Mouse (Mus musculus): ENCODE results near the gene Mthfd1.

Mthfd1 gene

DNA sequence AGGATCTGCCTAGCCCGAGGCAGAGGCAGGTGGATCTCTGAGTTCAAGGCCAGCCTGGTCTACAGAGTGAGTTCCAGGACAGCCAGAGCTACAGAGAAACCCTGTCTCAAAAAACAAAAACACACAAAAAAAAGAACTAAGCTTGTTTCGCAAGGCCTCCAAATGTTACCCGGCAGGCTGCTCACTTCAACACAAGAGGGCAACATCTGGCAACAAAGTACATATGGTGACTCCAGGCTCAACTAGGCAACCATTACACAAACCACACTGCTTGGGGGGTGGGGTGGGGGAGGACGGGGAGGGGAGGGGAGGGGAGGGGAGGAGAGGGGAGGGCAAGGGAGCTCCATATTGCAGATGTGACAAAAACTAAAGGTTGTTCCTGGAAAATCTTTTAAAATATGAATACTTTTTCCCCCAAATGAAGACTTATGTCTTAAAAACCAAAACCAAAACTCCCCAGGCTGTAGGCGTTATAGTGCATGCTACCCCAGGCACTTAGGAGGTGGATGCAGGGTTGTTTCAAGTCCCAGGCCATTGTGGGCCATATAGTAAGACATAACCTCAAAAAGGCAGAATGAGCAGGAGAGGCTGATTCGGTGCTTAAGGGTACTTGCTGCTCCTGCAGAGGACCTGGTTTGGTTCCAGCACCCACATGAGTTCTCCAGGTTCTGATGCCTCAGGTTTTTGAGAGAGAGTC lies 90.8 kb downstream of the Mthfd1 start:
- DNase-seq (ENCODE audit: low spot score in 2 of 2), result no peak

DNA sequence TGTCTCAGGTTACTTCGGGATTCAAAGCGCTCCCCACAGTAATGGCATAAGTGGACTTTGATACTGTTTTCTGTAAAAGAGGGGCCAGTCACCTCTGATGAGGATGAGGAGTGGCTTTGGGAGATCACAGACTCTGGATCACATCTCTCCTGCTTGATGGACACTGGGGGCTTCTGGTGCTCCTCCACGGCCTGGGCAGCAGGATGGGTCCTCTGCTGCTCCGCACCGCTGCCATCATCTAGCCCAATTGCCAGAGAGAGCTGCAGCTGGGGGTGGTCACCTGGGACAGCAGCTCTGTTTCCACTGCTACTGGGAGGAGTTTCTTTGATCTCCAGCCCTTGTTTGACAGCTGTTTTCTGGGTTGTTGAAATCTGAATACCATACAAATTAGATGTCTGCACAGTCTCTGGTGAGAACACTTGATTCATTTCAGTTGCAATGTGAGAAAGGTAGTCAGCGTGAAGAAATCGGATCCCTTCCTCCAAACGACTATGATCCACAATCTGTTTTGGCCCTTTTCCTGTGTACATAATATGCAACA lies 94.7 kb downstream of the Mthfd1 start:
- DNase-seq (ENCODE audit: low spot score in 2 of 2), result no peak

DNA sequence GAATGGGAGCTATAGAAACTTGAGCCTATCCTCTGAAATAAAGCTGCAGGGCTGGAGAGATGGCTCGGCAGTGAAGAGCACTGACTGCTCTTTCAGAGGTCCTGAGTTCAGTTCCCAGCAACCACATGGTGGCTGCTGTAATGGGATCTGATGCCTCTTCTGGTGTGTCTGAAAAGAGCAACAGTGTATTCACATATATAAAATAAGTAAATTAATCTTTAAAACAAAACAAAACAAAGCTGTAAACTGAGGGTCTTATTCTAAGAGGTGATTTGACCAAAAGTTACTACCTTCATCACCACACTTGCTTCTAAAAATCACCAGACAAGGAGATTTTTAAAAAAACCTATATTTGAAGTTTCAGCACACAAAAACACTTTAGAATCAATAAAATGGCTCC lies 105.8 kb downstream of the Mthfd1 start:
- no peak for DNase-seq (ENCODE audit: low spot score in 2 of 2)

DNA sequence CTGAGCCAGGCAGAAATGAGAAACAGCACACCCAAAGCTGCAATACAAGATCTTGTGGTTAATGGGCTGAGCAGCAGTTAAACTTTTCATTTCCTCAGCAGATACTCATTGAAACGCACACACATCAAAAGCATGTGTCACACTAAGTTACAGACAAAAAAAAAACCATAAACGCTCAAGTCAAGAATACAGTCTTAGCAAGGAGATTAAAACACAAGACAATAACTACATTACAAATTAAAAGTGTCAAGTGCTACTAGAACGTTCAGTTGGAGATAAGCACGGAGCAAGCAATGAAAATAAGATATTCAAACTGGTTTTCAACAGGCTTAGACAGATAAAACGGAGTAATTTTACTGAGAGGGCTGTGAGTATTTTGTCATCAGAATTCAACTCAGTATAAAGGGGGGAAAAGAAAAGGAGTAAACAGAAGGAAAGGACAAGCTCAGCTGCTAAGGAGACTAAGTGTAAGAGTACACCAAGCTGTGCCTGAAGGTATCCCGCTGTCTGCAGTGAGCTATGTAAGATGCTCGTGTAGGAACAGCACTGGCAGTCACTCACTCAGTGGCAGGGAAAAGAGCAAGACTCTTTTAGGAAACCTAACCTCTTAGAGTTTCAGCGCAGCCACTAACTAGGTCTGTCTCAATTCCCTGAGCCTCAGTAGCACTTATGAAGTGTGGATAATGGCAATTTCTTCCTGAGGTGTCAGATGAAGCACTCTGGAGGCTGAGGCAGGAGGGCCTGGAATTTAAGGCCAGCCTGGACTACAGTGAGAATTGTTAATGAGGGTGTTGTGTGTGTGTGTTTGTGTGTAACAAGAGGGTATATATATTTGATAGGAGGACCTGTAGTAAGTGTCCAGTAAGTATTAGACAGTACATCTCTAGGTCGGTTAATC lies 106.6 kb downstream of the Mthfd1 start:
- DNase-seq (ENCODE audit: low spot score in 2 of 2), result no peak

DNA sequence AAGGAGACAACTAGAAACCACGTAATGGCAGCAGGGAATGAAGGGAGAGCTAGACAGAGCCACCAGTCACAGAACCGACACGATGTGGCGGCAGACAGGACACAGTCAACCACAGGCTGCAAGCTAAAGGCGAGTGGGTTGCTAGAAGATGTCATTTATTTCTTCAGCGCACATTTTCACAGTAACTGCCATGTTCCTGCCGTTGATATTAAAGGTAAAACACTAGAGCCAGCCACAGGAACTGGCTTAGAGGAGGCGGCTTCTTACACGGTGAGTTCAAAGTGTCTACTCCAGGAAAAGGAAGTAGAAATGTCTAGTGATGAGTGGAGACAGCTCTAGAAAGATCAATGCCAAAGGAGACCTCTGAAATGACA lies 107.2 kb downstream of the Mthfd1 start:
- no peak for DNase-seq (ENCODE audit: low spot score in 2 of 2)

DNA sequence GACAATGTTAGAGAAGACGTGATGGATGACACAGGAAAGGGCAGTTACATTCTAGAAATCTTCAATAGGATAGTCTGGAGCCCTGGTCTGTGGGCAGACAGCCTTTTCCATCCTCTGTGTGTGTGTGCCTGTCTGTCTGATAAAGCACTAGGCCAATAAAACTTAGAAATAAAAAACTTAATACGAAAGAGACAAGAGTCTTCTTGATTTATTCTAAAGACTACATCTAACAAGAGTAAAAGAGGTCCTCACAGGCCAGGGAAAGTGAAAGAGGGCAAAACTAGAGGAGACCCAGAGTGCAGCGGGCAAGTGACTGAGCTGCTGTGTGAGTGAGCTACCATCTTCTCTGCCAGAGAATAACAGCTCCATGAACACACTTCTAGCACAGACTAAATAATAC lies 111.2 kb downstream of the Mthfd1 start:
- DNase-seq (ENCODE audit: low spot score in 2 of 2), result no peak

DNA sequence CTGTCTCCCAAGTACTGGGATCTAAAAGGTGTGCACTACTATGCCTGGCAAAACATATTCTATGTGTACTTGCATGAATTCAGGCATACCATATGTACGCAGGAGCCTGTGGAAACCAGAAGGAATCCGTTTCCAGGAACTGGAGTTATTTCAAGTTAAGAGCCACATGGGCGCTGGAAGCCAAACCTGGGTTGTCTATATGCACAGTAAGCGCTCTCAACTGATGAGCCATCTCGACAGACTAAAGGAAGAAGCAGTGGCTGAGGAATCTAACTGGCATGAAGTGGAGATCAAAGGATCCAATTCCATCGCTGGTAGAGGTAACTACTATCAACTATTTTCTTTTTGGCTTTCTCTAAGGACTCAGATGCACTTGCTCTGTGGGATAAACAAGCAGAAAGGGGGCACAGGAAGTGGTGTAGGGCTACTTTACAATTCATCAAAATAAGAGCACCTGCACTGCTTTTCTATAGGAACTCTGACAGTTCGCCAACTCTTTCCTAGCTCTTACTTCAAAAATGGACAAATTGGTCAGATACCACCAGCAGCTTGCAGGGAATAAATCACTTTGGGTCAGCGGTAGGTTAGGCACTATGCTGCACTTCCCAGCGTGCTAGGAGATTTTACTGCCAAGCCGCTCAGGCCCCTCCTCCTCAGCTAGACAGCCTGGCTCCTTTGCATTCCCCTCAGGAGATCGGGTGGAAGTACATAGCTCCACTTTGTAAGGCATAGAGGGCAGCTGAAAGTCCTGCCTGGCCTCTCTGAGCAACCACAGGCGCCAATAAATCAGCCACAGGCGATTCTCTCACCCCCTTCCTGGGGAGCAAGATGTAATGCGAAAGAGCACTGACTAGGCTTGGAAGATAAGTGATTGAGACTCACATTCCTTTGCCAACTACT lies 112.2 kb downstream of the Mthfd1 start:
- no peak for DNase-seq (ENCODE audit: low spot score in 2 of 2)

DNA sequence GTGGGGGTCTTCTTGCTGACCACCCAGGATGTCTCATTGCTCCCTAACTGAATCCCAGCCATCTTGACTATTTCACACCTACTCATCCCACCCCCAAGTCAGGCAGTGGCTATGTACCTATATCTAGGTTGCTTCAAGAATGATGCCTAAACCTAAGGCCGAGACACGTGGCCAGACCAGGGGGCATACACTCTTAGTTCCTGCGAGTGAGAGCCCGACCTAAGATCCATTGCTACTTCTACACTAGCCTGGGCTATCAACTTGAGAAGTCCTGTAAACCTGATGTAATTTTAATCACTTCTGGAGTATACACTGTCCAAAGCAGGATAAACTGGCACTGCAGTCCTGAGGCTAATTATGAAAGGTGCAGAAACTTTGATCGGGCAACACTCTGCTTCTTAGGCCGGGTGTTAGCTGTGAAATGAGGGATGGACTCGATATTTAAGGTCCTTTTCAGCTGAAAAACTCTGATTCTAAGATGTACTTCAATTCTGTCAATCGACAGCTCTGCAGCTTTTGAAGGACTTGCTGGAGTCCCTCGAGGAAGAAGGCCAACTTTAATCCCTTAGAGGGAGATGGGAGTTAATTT lies 113.2 kb downstream of the Mthfd1 start:
- no peak for DNase-seq (ENCODE audit: low spot score in 2 of 2)

DNA sequence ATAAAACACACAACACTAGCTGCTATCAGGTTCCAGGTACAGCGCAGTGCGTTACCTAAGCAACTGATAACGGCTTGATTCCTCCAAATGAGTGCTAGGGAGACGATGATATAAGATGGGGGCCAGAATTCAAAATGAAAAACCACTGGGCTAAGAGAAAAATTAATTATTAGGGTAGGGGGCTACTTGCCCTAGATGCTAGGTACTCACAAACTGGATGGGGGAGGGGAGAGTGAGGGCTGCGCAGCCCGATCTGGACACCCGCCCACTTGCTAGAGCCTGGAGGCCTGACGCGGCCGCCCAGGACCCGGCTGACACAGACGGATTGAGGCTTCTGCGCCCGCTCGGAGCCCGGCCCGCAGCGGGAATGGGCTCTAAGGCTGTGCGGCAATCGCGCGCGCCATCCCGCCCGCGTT lies 113.7 kb downstream of the Mthfd1 start:
- no peak for DNase-seq (ENCODE audit: low spot score in 2 of 2)

All from urinary bladder, adult 18-20 months (tissue).